Mouse (Mus musculus) stomach, embryonic 15.5 days (tissue): ENCODE results near the gene Nek9. TPM values are rescaled to one million over a fixed set of nuclear protein-coding genes. Genes with fewer than 3 reads are reported as not detected.
"Not testable (repeated sequence)": the region's sequence is repeated elsewhere in the genome, so short reads cannot be mapped to it uniquely, and the experiment has no call there.

Experiments used
- ATAC-seq: fragments of 200-750 bp; cut with Nextera tagmentation; 2 replicates; pipeline ENCODE4 v1.8.0; 2017; ENCODE audit warnings: low read depth, moderate number of reproducible peaks, moderate TSS enrichment; ENCODE audit not compliant: insufficient read depth, low FRiP score
- H3K27ac ChIP-seq: fragments of 300-500 bp; sonication (generic); 2 replicates; pipeline ENCODE4 v1.5.1; 2015; ENCODE audit warnings: mild to moderate bottlenecking, inconsistent platforms
- H3K27me3 ChIP-seq: fragments of 300-500 bp; sonication (generic); replicated peaks from 2 replicates; pipeline ENCODE4 v1.6.1; 2015; ENCODE audit warnings: inconsistent platforms
- H3K36me3 ChIP-seq: fragments of 300-500 bp; sonication (generic); 2 replicates; pipeline ENCODE4 v1.6.1; 2015; ENCODE audit warnings: inconsistent platforms
- H3K4me1 ChIP-seq: fragments of 300-500 bp; sonication (generic); 2 replicates; pipeline ENCODE4 v1.6.1; 2015; ENCODE audit warnings: inconsistent platforms
- H3K4me2 ChIP-seq: fragments of 300-500 bp; sonication (generic); 2 replicates; pipeline ENCODE4 v1.6.1; 2015; ENCODE audit warnings: mild to moderate bottlenecking, inconsistent platforms
- H3K4me3 ChIP-seq: fragments of 300-500 bp; sonication (generic); replicated peaks from 2 replicates; pipeline ENCODE4 v1.5.1; 2015; ENCODE audit warnings: inconsistent platforms
- H3K9ac ChIP-seq: fragments of 300-500 bp; sonication (generic); 2 replicates; pipeline ENCODE4 v1.6.1; 2015; ENCODE audit warnings: inconsistent platforms
- H3K9me3 ChIP-seq: fragments of 300-500 bp; sonication (generic); 2 replicates; pipeline ENCODE4 v1.6.1; 2016; ENCODE audit warnings: inconsistent platforms
- WGBS: fragments of 180-500 bp; shearing (Covaris S2); methylation state at CpG from one replicate; pipeline ENCODE4 v1.1.7; 2015; 5-methylcytosine and 5-hydroxymethylcytosine counted together
- polyA plus RNA-seq: library from polyadenylated mRNA; unstranded; fragments of >200 nt; fragmentation: Nextera tagmentation; extraction: Ambion mirVana; gene quantifications from 2 replicates; pipeline ENCODE4 v1.2.1, GENCODE M21; 2015

The Nek9 gene
- polyA plus RNA-seq, 1 experiment from 2014 or later = 16.2 TPM

GRCm38 (mm10) chr12:85286941-85287340 lies 52.2 kb downstream of the Nek9 start:
- H3K27ac ChIP-seq = no peak overlapping the region
- no peaks in the 10 kb centered on the region for H3K36me3 ChIP-seq
- 33% methylated on average over 2 of the region's 5 CpGs for WGBS
- no peaks in the 10 kb centered on the region for H3K9me3 ChIP-seq
- H3K4me1 ChIP-seq = peaks cover 12% of the 10 kb centered on the region
- no peak overlapping the region for H3K9ac ChIP-seq
- H3K4me3 ChIP-seq = no peak overlapping the region
- H3K4me2 ChIP-seq = peak overlapping the region; percentile 90; the same call in 1 of the 2 replicates
- H3K27me3 ChIP-seq = no peaks in the 10 kb centered on the region
- ATAC-seq = no peak

GRCm38 (mm10) chr12:85284996-85285395 lies 54.2 kb downstream of the Nek9 start:
- no peaks in the 10 kb centered on the region for H3K36me3 ChIP-seq
- no peaks in the 10 kb centered on the region for H3K9me3 ChIP-seq
- peaks cover 12% of the 10 kb centered on the region for H3K4me1 ChIP-seq
- H3K4me3 ChIP-seq = no peak overlapping the region
- no peak overlapping the region for H3K4me2 ChIP-seq
- H3K27ac ChIP-seq = no peak overlapping the region
- WGBS = 88% methylated on average over 4 of the region's 4 CpGs
- ATAC-seq = no peak
- no peaks in the 10 kb centered on the region for H3K27me3 ChIP-seq
- no peak overlapping the region for H3K9ac ChIP-seq

- Histone ChIP-seq H3K9ac (no peak overlapping the region), H3K4me2 (no peak overlapping the region), H3K27me3 (no peaks in the 10 kb centered on the region), H3K4me3 (no peak overlapping the region), H3K27ac (no peak overlapping the region), H3K4me1 (peaks cover 11% of the 10 kb centered on the region), H3K9me3 (no peaks in the 10 kb centered on the region), H3K36me3 (no peaks in the 10 kb centered on the region)
- WGBS = 68% methylated on average over 8 of the region's 8 CpGs
- no peak for ATAC-seq
Observed at GRCm38 (mm10) chr12:85284331-85284730, 54.8 kb downstream of the Nek9 start.

GRCm38 (mm10) chr12:85281756-85282155 lies 57.4 kb downstream of the Nek9 start:
- not testable (repeated sequence) for H3K4me1 ChIP-seq, H3K9me3 ChIP-seq, H3K9ac ChIP-seq, H3K4me3 ChIP-seq, ATAC-seq, H3K36me3 ChIP-seq, H3K27ac ChIP-seq, H3K27me3 ChIP-seq, H3K4me2 ChIP-seq
- 84% methylated on average over 1 of the region's 4 CpGs for WGBS

- Histone ChIP-seq H3K9me3 (no peaks in the 10 kb centered on the region), H3K4me3 (no peak overlapping the region), H3K4me1 (peaks cover 3% of the 10 kb centered on the region; the same call in 1 of the 2 replicates), H3K27me3 (no peaks in the 10 kb centered on the region), H3K36me3 (no peaks in the 10 kb centered on the region), H3K4me2 (peak overlapping the region; percentile 69), H3K27ac (no peak overlapping the region), H3K9ac (no peak overlapping the region)
- no peak for ATAC-seq
- WGBS = 58% methylated on average over 12 of the region's 12 CpGs
Observed at GRCm38 (mm10) chr12:85280845-85281651, 58.1 kb downstream of the Nek9 start.

- Histone ChIP-seq H3K4me2 (peak overlapping the region; percentile 69), H3K4me1 (peaks cover 3% of the 10 kb centered on the region; the same call in 1 of the 2 replicates), H3K9ac (peak overlapping the region; percentile 67), H3K9me3 (no peaks in the 10 kb centered on the region), H3K36me3 (no peaks in the 10 kb centered on the region), H3K27me3 (no peaks in the 10 kb centered on the region), H3K4me3 (peak overlapping the region; percentile 76), H3K27ac (peak overlapping the region; percentile 80)
- WGBS = 0% methylated on average over 31 of the region's 31 CpGs
- peak; percentile 95 for ATAC-seq
Observed at GRCm38 (mm10) chr12:85280105-85280844, 58.9 kb downstream of the Nek9 start.

GRCm38 (mm10) chr12:85279396-85280080 lies 59.6 kb downstream of the Nek9 start:
- 5% methylated on average over 10 of the region's 10 CpGs for WGBS
- ATAC-seq = peak; percentile 12; the same call in 1 of the 2 replicates
- Histone ChIP-seq H3K4me2 (peak overlapping the region; percentile 69), H3K27ac (peak overlapping the region; percentile 80), H3K36me3 (no peaks in the 10 kb centered on the region), H3K4me1 (peaks cover 3% of the 10 kb centered on the region; the same call in 1 of the 2 replicates), H3K27me3 (no peaks in the 10 kb centered on the region), H3K9me3 (no peaks in the 10 kb centered on the region), H3K9ac (peak overlapping the region; percentile 67), H3K4me3 (peak overlapping the region; percentile 76)

GRCm38 (mm10) chr12:85278919-85279318 lies 60.2 kb downstream of the Nek9 start:
- H3K4me3 ChIP-seq = no peak overlapping the region
- H3K4me1 ChIP-seq = peaks cover 3% of the 10 kb centered on the region
- no peak overlapping the region for H3K9ac ChIP-seq
- H3K9me3 ChIP-seq = no peaks in the 10 kb centered on the region
- no peak overlapping the region for H3K4me2 ChIP-seq
- no peak overlapping the region for H3K27ac ChIP-seq
- no peaks in the 10 kb centered on the region for H3K36me3 ChIP-seq
- ATAC-seq = no peak
- WGBS = 87% methylated on average over 10 of the region's 10 CpGs
- no peaks in the 10 kb centered on the region for H3K27me3 ChIP-seq

GRCm38 (mm10) chr12:85276273-85276672 lies 62.9 kb downstream of the Nek9 start:
- no peak for ATAC-seq
- Histone ChIP-seq H3K4me2 (no peak overlapping the region), H3K4me1 (peaks cover 3% of the 10 kb centered on the region), H3K4me3 (no peak overlapping the region), H3K27ac (no peak overlapping the region), H3K9me3 (no peaks in the 10 kb centered on the region), H3K9ac (no peak overlapping the region), H3K27me3 (no peaks in the 10 kb centered on the region), H3K36me3 (no peaks in the 10 kb centered on the region)
- WGBS = 75% methylated on average over 5 of the region's 5 CpGs

GRCm38 (mm10) chr12:85273508-85273907 lies 65.7 kb downstream of the Nek9 start:
- Histone ChIP-seq H3K4me2 (no peak overlapping the region), H3K27me3 (no peaks in the 10 kb centered on the region), H3K4me1 (no peaks in the 10 kb centered on the region; the same call in 1 of the 2 replicates), H3K27ac (peak overlapping the region; percentile 74), H3K4me3 (no peak overlapping the region), H3K9me3 (no peaks in the 10 kb centered on the region), H3K9ac (no peak overlapping the region), H3K36me3 (no peaks in the 10 kb centered on the region)
- ATAC-seq = no peak
- 43% methylated on average over 10 of the region's 10 CpGs for WGBS

- Histone ChIP-seq H3K36me3 (no peaks in the 10 kb centered on the region; the same call in 1 of the 2 replicates), H3K4me3 (no peak overlapping the region), H3K4me1 (no peaks in the 10 kb centered on the region; the same call in 1 of the 2 replicates), H3K27ac (no peak overlapping the region), H3K9me3 (no peaks in the 10 kb centered on the region), H3K27me3 (no peaks in the 10 kb centered on the region), H3K4me2 (no peak overlapping the region), H3K9ac (no peak overlapping the region)
- no peak for ATAC-seq
- 59% methylated on average over 4 of the region's 4 CpGs for WGBS
Observed at GRCm38 (mm10) chr12:85271843-85272206, 67.3 kb downstream of the Nek9 start.
